Mouse (Mus musculus): ENCODE results near the gene Zfp60. TPM values are rescaled to one million over a fixed set of nuclear protein-coding genes. Genes with fewer than 3 reads are reported as not detected.

The Zfp60 gene
- polyA plus RNA-seq (2015; fragmentation: Nextera tagmentation; extraction: Ambion mirVana): 126 and 128 TPM in 2 replicates

- WGBS: 0% methylated on average over 35 of the region's 35 CpGs
- H3K4me3 ChIP-seq: peak within 1 kb of the TSS; percentile 66
- no peaks in the 10 kb centered on the region for H3K27me3 ChIP-seq
- peak; percentile 93 for ATAC-seq (replicated peaks)
- no peaks in the 10 kb centered on the region for H3K36me3 ChIP-seq
- no peaks in the 10 kb centered on the region for H3K9me3 ChIP-seq
- peaks cover 40% of the 10 kb centered on the region for H3K4me1 ChIP-seq
- H3K9ac ChIP-seq (replicated peaks): peak within 1 kb of the TSS; percentile 91
- peak within 1 kb of the TSS; percentile 61 for H3K4me2 ChIP-seq (replicated peaks)
- peak within 1 kb of the TSS; percentile 97 for H3K27ac ChIP-seq (replicated peaks)
These were observed at the start of gene Zfp60 for GRCm38 (mm10) chr7:27731281-27731883. TSS of gene Zfp60 (plus strand) at chr7:27731389.

- WGBS: 81% methylated on average over 2 of the region's 2 CpGs
- no peak overlapping the region for H3K4me2 ChIP-seq (replicated peaks)
- peaks cover 2% of the 10 kb centered on the region for H3K4me1 ChIP-seq
These were observed 48.0 kb upstream of the Zfp60 start for GRCm38 (mm10) chr7:27683218-27683617.

DNA sequence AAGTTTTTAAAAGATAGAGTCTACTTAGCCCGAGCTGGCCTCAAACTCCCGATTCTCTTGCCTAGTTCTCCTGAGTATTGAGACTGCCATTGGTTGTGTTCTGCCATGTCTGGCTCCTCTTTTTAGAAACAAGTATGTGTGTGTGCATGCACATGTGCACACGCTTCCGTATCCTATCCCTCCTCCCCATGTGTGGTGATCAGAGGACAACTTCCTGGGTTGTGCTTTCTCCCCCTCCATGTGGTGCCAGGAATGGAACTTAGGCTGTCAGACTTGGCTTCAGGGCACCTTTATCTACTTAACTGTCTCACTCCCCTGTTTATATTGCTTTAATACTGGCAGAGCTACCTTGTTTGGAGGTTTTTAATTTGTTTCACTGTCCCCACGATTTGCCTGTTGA, 46.0 kb upstream of the Zfp60 start:
- H3K4me2 ChIP-seq (replicated peaks): peak overlapping the region; percentile 43
- H3K27me3 ChIP-seq: no peaks in the 10 kb centered on the region
- H3K9me3 ChIP-seq: no peaks in the 10 kb centered on the region
- ATAC-seq (replicated peaks): no peak
- H3K4me1 ChIP-seq: peaks cover 13% of the 10 kb centered on the region
- no peaks in the 10 kb centered on the region for H3K36me3 ChIP-seq
- H3K9ac ChIP-seq (replicated peaks): 0 out of 2 replicates have a peak overlapping the region, but pooled peaks have one; percentile 20
- WGBS: 37% methylated on average over 5 of the region's 5 CpGs
- H3K27ac ChIP-seq (replicated peaks): no peak overlapping the region
- H3K4me3 ChIP-seq: peak overlapping the region; percentile 28

More at GRCm38 (mm10) chr7:27683218-27683617, 48.0 kb upstream of the Zfp60 start:
- no peak overlapping the region for H3K9ac ChIP-seq (replicated peaks)
- H3K36me3 ChIP-seq: no peaks in the 10 kb centered on the region
- no peaks in the 10 kb centered on the region for H3K9me3 ChIP-seq
- no peak for ATAC-seq (replicated peaks)
- H3K4me3 ChIP-seq: no peak overlapping the region
- no peaks in the 10 kb centered on the region for H3K27me3 ChIP-seq
- no peak overlapping the region for H3K27ac ChIP-seq (replicated peaks)

- 0% methylated on average over 6 of the region's 6 CpGs for WGBS
- H3K4me2 ChIP-seq (replicated peaks): peak overlapping the region; percentile 43
- no peak overlapping the region for H3K27ac ChIP-seq (replicated peaks)
- H3K4me3 ChIP-seq: peak overlapping the region; percentile 28
- H3K9me3 ChIP-seq: no peaks in the 10 kb centered on the region
- 0 out of 2 replicates have a peak overlapping the region, but pooled peaks have one; percentile 20 for H3K9ac ChIP-seq (replicated peaks)
- no peak for ATAC-seq (replicated peaks)
- H3K27me3 ChIP-seq: no peaks in the 10 kb centered on the region
- no peaks in the 10 kb centered on the region for H3K36me3 ChIP-seq
- peaks cover 16% of the 10 kb centered on the region for H3K4me1 ChIP-seq
These were observed 45.5 kb upstream of the Zfp60 start for GRCm38 (mm10) chr7:27685681-27686080.

- peaks cover 16% of the 10 kb centered on the region for H3K4me1 ChIP-seq
- no peak for ATAC-seq (replicated peaks)
- H3K27me3 ChIP-seq: no peaks in the 10 kb centered on the region
- no peak overlapping the region for H3K27ac ChIP-seq (replicated peaks)
- WGBS: 79% methylated on average over 1 of the region's 1 CpGs
- no peaks in the 10 kb centered on the region for H3K36me3 ChIP-seq
- no peaks in the 10 kb centered on the region for H3K9me3 ChIP-seq
- H3K4me2 ChIP-seq (replicated peaks): no peak overlapping the region
- no peak overlapping the region for H3K9ac ChIP-seq (replicated peaks)
- no peak overlapping the region for H3K4me3 ChIP-seq
These were observed 44.1 kb upstream of the Zfp60 start for GRCm38 (mm10) chr7:27687043-27687442.

DNA sequence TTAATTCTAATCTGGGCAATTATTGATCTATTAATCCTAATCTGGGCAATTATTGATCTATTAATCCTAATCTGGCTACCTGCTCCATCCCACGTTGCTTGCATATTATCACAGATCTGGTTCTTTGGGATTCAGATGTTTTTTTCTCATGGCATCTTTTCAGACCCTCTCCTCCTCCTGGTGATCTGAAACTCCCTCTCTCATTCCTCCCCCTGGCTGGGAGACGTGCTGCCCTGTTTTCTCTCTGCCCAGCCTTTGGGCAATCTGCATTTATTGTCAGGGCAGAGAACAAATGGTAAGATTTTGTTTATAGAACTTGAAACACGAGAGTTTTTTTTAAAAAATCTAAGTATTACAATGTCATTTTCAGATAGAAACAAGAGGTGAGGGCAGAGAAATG, 43.4 kb upstream of the Zfp60 start:
- H3K27ac ChIP-seq (replicated peaks): peak overlapping the region; percentile 89; the same call in 1 of the 2 replicates
- no peaks in the 10 kb centered on the region for H3K9me3 ChIP-seq
- no peaks in the 10 kb centered on the region for H3K36me3 ChIP-seq
- no peak for ATAC-seq (replicated peaks)
- H3K27me3 ChIP-seq: no peaks in the 10 kb centered on the region
- H3K4me2 ChIP-seq (replicated peaks): peak overlapping the region; percentile 62; the same call in 1 of the 2 replicates
- peak overlapping the region; percentile 50; the same call in 1 of the 2 replicates for H3K4me3 ChIP-seq
- WGBS: 75% methylated on average over 3 of the region's 3 CpGs
- H3K9ac ChIP-seq (replicated peaks): peak overlapping the region; percentile 60
- H3K4me1 ChIP-seq: peaks cover 16% of the 10 kb centered on the region

DNA sequence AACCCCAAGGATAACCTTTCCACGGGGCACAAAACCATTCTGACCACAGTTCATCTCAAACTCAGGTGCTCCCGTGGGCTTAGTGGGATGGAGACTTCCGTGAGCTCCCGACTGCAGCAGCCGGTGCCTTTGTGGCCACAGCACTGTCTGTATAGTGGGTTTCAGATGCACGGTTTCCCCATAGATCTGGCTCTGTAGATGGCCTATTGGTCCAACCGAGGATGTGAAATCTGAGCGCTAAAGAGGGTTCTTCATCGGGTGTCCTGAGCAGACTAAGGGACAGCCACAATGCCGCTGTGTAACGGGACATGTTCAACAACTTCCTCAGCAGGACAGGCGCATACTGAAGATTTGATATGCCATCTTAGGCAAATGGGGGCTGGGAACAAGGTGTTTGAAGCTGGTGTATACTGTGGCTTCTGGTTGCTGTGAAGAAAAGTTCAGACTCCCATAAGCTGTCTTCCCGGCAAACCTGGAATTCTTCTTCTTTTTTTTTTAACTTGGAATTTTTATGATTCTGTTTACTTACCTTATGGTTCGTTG, 42.9 kb upstream of the Zfp60 start:
- Histone ChIP-seq H3K36me3 (no peaks in the 10 kb centered on the region), H3K9ac (replicated peaks) (peak overlapping the region; percentile 60), H3K9me3 (no peaks in the 10 kb centered on the region), H3K4me3 (peak overlapping the region; percentile 50), H3K27ac (replicated peaks) (peak overlapping the region; percentile 89), H3K4me2 (replicated peaks) (peak overlapping the region; percentile 62), H3K4me1 (peaks cover 16% of the 10 kb centered on the region), H3K27me3 (no peaks in the 10 kb centered on the region)
- no peak for ATAC-seq (replicated peaks)
- 40% methylated on average over 14 of the region's 14 CpGs for WGBS

DNA sequence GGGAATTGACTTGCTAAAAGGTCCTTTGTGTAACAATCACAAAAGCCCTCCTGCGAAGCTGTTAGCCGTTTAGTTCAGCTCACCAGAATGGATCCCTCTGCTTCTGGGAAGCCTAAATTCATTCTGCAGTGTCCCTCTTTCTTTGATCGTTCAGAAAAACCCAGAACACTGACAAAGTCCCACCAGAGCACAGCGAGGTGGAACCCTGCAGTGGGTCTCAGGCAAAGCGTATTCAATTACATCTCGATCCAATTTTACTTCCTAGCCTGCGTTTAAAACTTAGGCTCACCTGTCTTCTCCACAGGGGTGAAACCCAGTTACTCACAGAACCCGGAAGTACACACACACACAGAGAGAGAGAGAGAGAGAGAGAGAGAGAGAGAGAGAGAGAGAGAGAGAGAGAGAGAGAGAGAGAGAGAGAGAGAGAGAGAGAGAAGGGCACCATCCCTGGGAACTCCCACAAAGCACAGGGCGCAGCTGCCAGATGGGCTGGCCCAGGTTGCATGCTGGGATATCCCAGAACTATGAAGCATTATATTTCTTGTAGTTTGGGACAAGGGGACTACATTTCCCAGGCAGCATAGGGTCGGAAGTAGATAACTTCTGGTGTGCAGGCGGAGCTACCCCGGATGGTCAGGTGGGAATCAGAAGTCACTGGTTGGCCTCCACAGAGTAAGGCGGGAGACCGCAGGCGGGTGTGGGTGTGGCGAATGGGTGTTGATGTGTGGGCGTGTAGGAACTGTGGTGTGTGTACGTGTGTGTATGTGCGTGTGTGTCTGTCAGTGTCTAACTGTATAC, 42.2 kb upstream of the Zfp60 start, which contains the start of gene Zfp607b:
Zfp607b (plus strand) TSS at position 526 of the 798 bp plus-strand sequence.
- ATAC-seq (replicated peaks): peak; percentile 98
- H3K27me3 ChIP-seq: no peaks in the 10 kb centered on the region
- H3K9ac ChIP-seq (replicated peaks): peak within 1 kb of the TSS; percentile 60
- no peaks in the 10 kb centered on the region for H3K9me3 ChIP-seq
- H3K4me3 ChIP-seq: peak within 1 kb of the TSS; percentile 50
- peak within 1 kb of the TSS; percentile 89 for H3K27ac ChIP-seq (replicated peaks)
- peak within 1 kb of the TSS; percentile 62 for H3K4me2 ChIP-seq (replicated peaks)
- WGBS: under 1% methylated on average over 19 of the region's 19 CpGs
- H3K36me3 ChIP-seq: no peaks in the 10 kb centered on the region
- peaks cover 16% of the 10 kb centered on the region for H3K4me1 ChIP-seq

DNA sequence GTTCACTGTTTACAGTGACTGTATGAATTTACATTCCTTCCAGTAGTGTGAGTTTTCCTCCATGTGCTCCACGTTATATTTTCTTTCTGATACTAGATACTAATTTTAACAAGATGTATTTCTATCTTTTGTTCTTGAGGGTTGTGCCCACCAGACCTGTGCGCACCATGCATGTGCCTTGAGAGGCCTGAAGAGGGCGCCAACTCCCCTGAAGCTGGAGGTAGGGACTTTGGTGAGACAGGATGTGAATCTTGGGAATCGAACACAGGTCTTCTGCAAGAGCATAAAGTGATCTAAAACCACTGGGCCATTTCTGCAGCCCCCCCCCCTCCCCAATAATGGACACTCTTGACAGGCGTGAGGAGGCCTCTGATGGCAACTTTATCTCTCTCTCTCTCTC, 40.1 kb upstream of the Zfp60 start:
- Histone ChIP-seq H3K4me3 (no peak overlapping the region), H3K27ac (replicated peaks) (no peak overlapping the region), H3K9ac (replicated peaks) (no peak overlapping the region), H3K4me1 (peaks cover 16% of the 10 kb centered on the region), H3K4me2 (replicated peaks) (no peak overlapping the region), H3K36me3 (0 out of 2 replicates have a peak, but pooled peaks cover 3% of the 10 kb centered on the region), H3K9me3 (no peaks in the 10 kb centered on the region), H3K27me3 (no peaks in the 10 kb centered on the region)
- no peak for ATAC-seq (replicated peaks)
- 44% methylated on average over 5 of the region's 5 CpGs for WGBS

DNA sequence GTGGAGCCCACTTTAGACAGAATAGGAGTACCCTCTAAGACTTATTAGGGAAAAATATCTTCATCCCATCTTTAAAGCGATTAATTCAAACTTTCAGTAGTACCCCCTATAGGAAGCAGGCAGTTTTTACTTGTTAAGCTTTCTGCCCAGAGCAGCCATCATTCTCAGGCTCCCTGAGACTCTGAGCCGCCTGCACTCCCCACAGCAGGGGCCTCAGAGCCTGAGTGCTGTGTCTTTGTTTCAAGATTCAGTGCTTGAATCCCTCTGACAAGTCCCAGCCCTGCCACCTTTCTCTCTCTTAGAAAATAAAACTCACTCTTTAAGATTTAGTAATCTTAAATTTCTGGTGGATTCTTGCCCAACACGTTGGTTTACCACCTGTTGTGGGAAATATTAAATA, 34.5 kb upstream of the Zfp60 start:
- no peak overlapping the region for H3K9ac ChIP-seq (replicated peaks)
- H3K27me3 ChIP-seq: no peaks in the 10 kb centered on the region
- H3K4me3 ChIP-seq: no peak overlapping the region
- H3K27ac ChIP-seq (replicated peaks): no peak overlapping the region
- peaks cover 23% of the 10 kb centered on the region for H3K36me3 ChIP-seq
- H3K4me2 ChIP-seq (replicated peaks): no peak overlapping the region
- WGBS: 13% methylated on average over 3 of the region's 3 CpGs
- ATAC-seq (replicated peaks): no peak
- no peaks in the 10 kb centered on the region for H3K4me1 ChIP-seq
- H3K9me3 ChIP-seq: no peaks in the 10 kb centered on the region

- H3K9ac ChIP-seq (replicated peaks): no peak overlapping the region
- H3K27me3 ChIP-seq: no peaks in the 10 kb centered on the region
- H3K4me3 ChIP-seq: no peak overlapping the region
- ATAC-seq (replicated peaks): no peak
- no peak overlapping the region for H3K27ac ChIP-seq (replicated peaks)
- peaks cover 10% of the 10 kb centered on the region for H3K9me3 ChIP-seq
- 82% methylated on average over 7 of the region's 7 CpGs for WGBS
- H3K36me3 ChIP-seq: peaks cover under 1% of the 10 kb centered on the region; the same call in 1 of the 2 replicates
- no peaks in the 10 kb centered on the region for H3K4me1 ChIP-seq
- no peak overlapping the region for H3K4me2 ChIP-seq (replicated peaks)
These were observed 20.8 kb upstream of the Zfp60 start for GRCm38 (mm10) chr7:27710402-27710801.

GRCm38 (mm10) chr7:27721951-27722350, 9.2 kb upstream of the Zfp60 start:
- 0 out of 2 replicates have a peak, but pooled peaks cover 4% of the 10 kb centered on the region for H3K4me1 ChIP-seq
- no peaks in the 10 kb centered on the region for H3K27me3 ChIP-seq
- H3K9me3 ChIP-seq: no peaks in the 10 kb centered on the region
- no peaks in the 10 kb centered on the region for H3K36me3 ChIP-seq
- no peak overlapping the region for H3K4me2 ChIP-seq (replicated peaks)
- no peak for ATAC-seq (replicated peaks)
- H3K9ac ChIP-seq (replicated peaks): no peak overlapping the region
- no peak overlapping the region for H3K27ac ChIP-seq (replicated peaks)
- no peak overlapping the region for H3K4me3 ChIP-seq
- 91% methylated on average over 8 of the region's 8 CpGs for WGBS
